Mouse (Mus musculus): Measurements from ENCODE around the gene Chd5.

- no peak for TF ChIP-seq CTCF (IDR thresholded peaks at IDR 0.05; ENCODE audit: control insufficient read depth, insufficient read depth, insufficient read length)
- no peak for TF ChIP-seq USF1 (IDR thresholded peaks at IDR 0.05; ENCODE audit: low read depth)
- TF ChIP-seq CEBPB (IDR thresholded peaks at IDR 0.05; ENCODE audit: low read depth) = no peak
Observed at GRCm38 (mm10) chr4:152303172-152303571, 35.3 kb upstream of the Chd5 start.

Data from C2C12 (cell line).